Comparison of ENCODE assay signal across 13 mouse cellular contexts in genomic region chr4:65791051-65791450, GRCm38 (mm10).
A peak's percentile ranks its signal among the peaks of the same experiment; 100 is the strongest.
DNase-seq lines count a peak whose midpoint lies in the region; ATAC-seq and TF ChIP-seq lines count a peak whose summit lies in the region.
"Had no signal": no experiment of that assay in that cellular context is flagged by ENCODE, and none has a peak within 500 bp of the region (broad histone marks: within the 10 kb centered on the region; RNA-seq: fewer than 3 reads in every experiment).

No protein-coding gene starts in this region.

- H3K9ac ChIP-seq in kidney, postnatal 0 days (ENCODE audit: low read depth, low read length), result no peak overlapping the region
- no peak overlapping the region for H3K9ac ChIP-seq in kidney, embryonic 16.5 days (replicated peaks; ENCODE audit: low read length)
- no peak overlapping the region for H3K9ac ChIP-seq in stomach, postnatal 0 days (ENCODE audit: low read length)
- H3K9ac ChIP-seq: hindbrain, embryonic 13.5 days had no signal

- TF ChIP-seq EP300 in stomach, postnatal 0 days (optimal IDR thresholded peaks at IDR 0.05), result no peak

- peak; percentile 45 for TF ChIP-seq CTCF in kidney, postnatal 0 days (IDR thresholded peaks at IDR 0.05; ENCODE audit: low read depth)
- TF ChIP-seq CTCF in stomach, postnatal 0 days (IDR thresholded peaks at IDR 0.05; ENCODE audit: low read depth), result peak; percentile 42

- intact Hi-C loops in gastrocnemius, postnatal 14 days (cut with DNase I; ENCODE audit: low total_unique reads), result loop anchor here (10.0 kb wide), 1 partner anchor 136 kb away; no protein-coding TSS in a partner anchor

- no peaks in the 10 kb centered on the region for H3K4me1 ChIP-seq in kidney, postnatal 0 days (replicated peaks; ENCODE audit: insufficient read depth, low read length)
- H3K4me1 ChIP-seq in kidney, embryonic 16.5 days (ENCODE audit: insufficient read depth, low read length), result no peaks in the 10 kb centered on the region
- no peaks in the 10 kb centered on the region for H3K4me1 ChIP-seq in stomach, postnatal 0 days (replicated peaks; ENCODE audit: control insufficient read depth, insufficient read depth)
- H3K4me1 ChIP-seq: hindbrain, embryonic 13.5 days had no signal

- no peak overlapping the region for H3K4me3 ChIP-seq in kidney, postnatal 0 days (replicated peaks; ENCODE audit: low read depth, low read length)
- no peak overlapping the region for H3K4me3 ChIP-seq in kidney, embryonic 16.5 days (ENCODE audit: low read length)
- H3K4me3 ChIP-seq in stomach, postnatal 0 days (ENCODE audit: low read depth, low read length), result no peak overlapping the region
- H3K4me3 ChIP-seq: hindbrain, embryonic 13.5 days had no signal

- H3K36me3 ChIP-seq in kidney, postnatal 0 days (ENCODE audit: insufficient read depth, low read length), result no peaks in the 10 kb centered on the region
- no peaks in the 10 kb centered on the region for H3K36me3 ChIP-seq in kidney, embryonic 16.5 days (ENCODE audit: insufficient read depth, low read length)
- no peaks in the 10 kb centered on the region for H3K36me3 ChIP-seq in stomach, postnatal 0 days (ENCODE audit: control insufficient read depth, insufficient read depth, low read length)
- H3K36me3 ChIP-seq: hindbrain, embryonic 13.5 days had no signal

- H3K27me3 ChIP-seq in kidney, postnatal 0 days (ENCODE audit: insufficient read depth, low read length), result no peaks in the 10 kb centered on the region
- no peaks in the 10 kb centered on the region for H3K27me3 ChIP-seq in kidney, embryonic 16.5 days (ENCODE audit: insufficient read depth, low read length)
- no peaks in the 10 kb centered on the region for H3K27me3 ChIP-seq in stomach, postnatal 0 days (ENCODE audit: control insufficient read depth, insufficient read depth, low read length)
- H3K27me3 ChIP-seq: hindbrain, embryonic 13.5 days had no signal

- no peak for ATAC-seq in kidney, postnatal 0 days (replicated peaks; ENCODE audit: low FRiP score, low read depth)
- no peak for ATAC-seq in kidney, embryonic 16.5 days (ENCODE audit: low FRiP score, low TSS enrichment)
- ATAC-seq in stomach, postnatal 0 days (ENCODE audit: low FRiP score, low TSS enrichment), result no peak

- no peaks in the 10 kb centered on the region for H3K9me3 ChIP-seq in kidney, postnatal 0 days (replicated peaks; ENCODE audit: low read length)
- H3K9me3 ChIP-seq in kidney, embryonic 16.5 days (ENCODE audit: low read length), result no peaks in the 10 kb centered on the region
- H3K9me3 ChIP-seq in stomach, postnatal 0 days (ENCODE audit: control insufficient read depth, low read length), result no peaks in the 10 kb centered on the region
- H3K9me3 ChIP-seq: hindbrain, embryonic 13.5 days had no signal

- H3K4me2 ChIP-seq in kidney, postnatal 0 days (ENCODE audit: low read length), result no peak overlapping the region
- H3K4me2 ChIP-seq in kidney, embryonic 16.5 days (replicated peaks; ENCODE audit: low read depth, low read length), result no peak overlapping the region
- no peak overlapping the region for H3K4me2 ChIP-seq in stomach, postnatal 0 days (replicated peaks; ENCODE audit: low read depth)
- H3K4me2 ChIP-seq: heart, embryonic 11.5 days; hindbrain, embryonic 13.5 days; midbrain, embryonic 11.5 days had no signal

- no peak overlapping the region for H3K27ac ChIP-seq in kidney, postnatal 0 days
- H3K27ac ChIP-seq in kidney, embryonic 16.5 days (ENCODE audit: low read length), result no peak overlapping the region
- no peak overlapping the region for H3K27ac ChIP-seq in stomach, postnatal 0 days (replicated peaks)
- H3K27ac ChIP-seq: hindbrain, embryonic 13.5 days had no signal

- peak; percentile 31 for DNase-seq in embryo, embryonic 10 days (ENCODE audit: low spot score)
- DNase-seq in embryo, embryonic 11 days, result no peak
- peak; percentile 4 for DNase-seq in kidney, postnatal 0 days (ENCODE audit: low spot score)
- DNase-seq in retina, embryonic 14.5 days (ENCODE audit: low spot score), result peak; percentile 28
- DNase-seq in retina, postnatal 1 day, result no peak
- no peak for DNase-seq in stomach, postnatal 0 days (ENCODE audit: low spot score)
- DNase-seq in gastrocnemius, postnatal 14 days, result no peak
- DNase-seq: adrenal gland, postnatal 36 days; thymus, postnatal 4 days had no signal

Comparison
In these comparisons a context has a peak if more than half of its experiments do, and no peak if none do; other contexts are left out.
1. DNase-seq: peak in embryo, embryonic 10 days (single experiment), kidney, postnatal 0 days (single experiment) and retina, embryonic 14.5 days (single experiment); none in embryo, embryonic 11 days (single experiment), retina, postnatal 1 day (single experiment), stomach, postnatal 0 days (single experiment) and gastrocnemius, postnatal 14 days (single experiment).